Mouse (Mus musculus) ES-E14 (cell line): ENCODE measurements around the gene Phb. TPM values are rescaled to one million over a fixed set of nuclear protein-coding genes. Genes with fewer than 3 reads are reported as not detected.

Experiments
- DNase-seq: peaks from one replicate; pipeline ENCODE4 v3.0.0-alpha.2; 2013; ENCODE audit warnings: low read depth, low spot score
- H3K27ac ChIP-seq: 2 replicates; pipeline ENCODE4 v1.5.1; 2012; ENCODE audit warnings: low read depth, mild to moderate bottlenecking, low read length, moderate library complexity, mixed read lengths; ENCODE audit not compliant: poor library complexity, insufficient read depth, severe bottlenecking
- H3K36me3 ChIP-seq: 2 replicates; pipeline ENCODE4 v1.6.1; 2012; ENCODE audit warnings: mild to moderate bottlenecking, low read length, moderate library complexity, mixed read lengths; ENCODE audit not compliant: control insufficient read depth, poor library complexity, insufficient read depth, severe bottlenecking
- H3K4me1 ChIP-seq, 2 experiments: fragments of 150-350 bp in 1 of 2; sonication (generic) in 1 of 2; 2 replicates each; pipeline ENCODE4 v1.6.1; 2012; ENCODE audit warnings: low read length in 2 of 2, mild to moderate bottlenecking in 1 of 2, mixed read lengths in 1 of 2; ENCODE audit not compliant: control insufficient read depth in 2 of 2, insufficient read depth in 2 of 2, poor library complexity in 1 of 2
- H3K4me3 ChIP-seq, 2 experiments: fragments of 150-350 bp in 1 of 2; sonication (generic) in 1 of 2; 2 replicates each; pipeline ENCODE4 v1.5.1; 2012; ENCODE audit warnings: low read length in 2 of 2, low read depth in 1 of 2, mild to moderate bottlenecking in 1 of 2, mixed read lengths in 1 of 2; ENCODE audit not compliant: insufficient read depth in 1 of 2, poor library complexity in 1 of 2, severe bottlenecking in 1 of 2
- H3K9ac ChIP-seq: 2 replicates; pipeline ENCODE4 v1.6.1; 2012; ENCODE audit warnings: low read depth, mild to moderate bottlenecking, low read length, mixed read lengths; ENCODE audit not compliant: poor library complexity, insufficient read depth, severe bottlenecking
- H3K9me3 ChIP-seq: fragments of 150-350 bp; sonication (generic); 2 replicates; pipeline ENCODE4 v1.6.1; 2012; ENCODE audit warnings: low read depth, mild to moderate bottlenecking, low read length; ENCODE audit not compliant: control insufficient read depth, insufficient read depth
- CHD2 ChIP-seq: IDR thresholded peaks from 2 replicates; pipeline ENCODE4 v1.6.1; 2014; ENCODE audit warnings: mild to moderate bottlenecking, low read depth, low read length, inconsistent platforms
- HCFC1 ChIP-seq: IDR thresholded peaks from 2 replicates; pipeline ENCODE4 v1.6.1; 2012; ENCODE audit warnings: low read length, inconsistent platforms, borderline replicate concordance; ENCODE audit not compliant: insufficient read depth
- MAFK ChIP-seq: IDR thresholded peaks from 2 replicates; pipeline ENCODE4 v1.6.1; 2014; ENCODE audit warnings: mild to moderate bottlenecking, low read depth, low read length, inconsistent platforms; ENCODE audit not compliant: insufficient read depth
- ZC3H11A ChIP-seq: IDR thresholded peaks from 2 replicates; pipeline ENCODE4 v1.6.1; 2012; ENCODE audit warnings: low read depth, mild to moderate bottlenecking, inconsistent platforms, low read length, borderline replicate concordance
- ZNF384 ChIP-seq: IDR thresholded peaks from 2 replicates; pipeline ENCODE4 v1.6.1; 2012; ENCODE audit warnings: low read depth, low read length, inconsistent platforms
- in situ Hi-C, 2 experiments: fragments of 600-800 bp; cut with MboI; formaldehyde crosslinking; loops; one replicate each; pipeline ENCODE4 v1.15.1; 2025; ENCODE audit warnings: low sequenced_read_pairs in 2 of 2, inconsistent platforms in 1 of 2; ENCODE audit not compliant: unreplicated experiment in 2 of 2
- total RNA-seq: library from RNA; depleted of rRNA; stranded (reverse); fragments of 300-350 nt; gene quantifications from 2 replicates; pipeline ENCODE4 v1.2.3, GENCODE M21; 2012

The Phb gene
- total RNA-seq, 1 experiment: 693 TPM

DNA sequence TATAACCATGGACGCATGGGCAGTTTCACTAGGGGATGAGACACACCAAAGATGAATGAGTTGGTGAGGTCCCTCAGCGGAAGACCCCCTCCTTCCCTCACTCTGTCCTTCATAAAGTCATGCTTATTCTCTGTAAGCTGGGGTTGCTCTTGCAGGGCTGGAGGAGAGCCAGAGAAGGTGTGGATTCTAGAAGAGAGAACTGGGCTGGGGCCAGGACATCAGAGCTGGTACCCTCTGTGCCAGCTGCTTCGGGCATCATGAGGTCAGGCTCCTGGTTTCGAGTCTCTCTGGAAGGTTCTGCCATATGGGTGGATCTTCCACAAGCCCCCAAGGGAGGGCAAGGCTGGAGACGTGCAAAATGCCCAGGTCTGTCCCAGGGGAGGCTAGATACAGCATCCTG lies 31.8 kb downstream of the Phb start:
- Histone ChIP-seq H3K4me1 (peaks cover 3 to 8% of the 10 kb centered on the region in 2 experiments; a peak in 2 of 4 replicates), H3K36me3 (no peaks in the 10 kb centered on the region), H3K27ac (no peak overlapping the region), H3K4me3 (no peak overlapping the region), H3K9me3 (no peaks in the 10 kb centered on the region), H3K9ac (no peak overlapping the region)
- TF ChIP-seq CHD2: no peak
- TF ChIP-seq ZNF384: no peak
- no peak for TF ChIP-seq HCFC1
- TF ChIP-seq MAFK: no peak
- no peak for TF ChIP-seq ZC3H11A
- no peak for DNase-seq
- in situ Hi-C loops: no loop called here

DNA sequence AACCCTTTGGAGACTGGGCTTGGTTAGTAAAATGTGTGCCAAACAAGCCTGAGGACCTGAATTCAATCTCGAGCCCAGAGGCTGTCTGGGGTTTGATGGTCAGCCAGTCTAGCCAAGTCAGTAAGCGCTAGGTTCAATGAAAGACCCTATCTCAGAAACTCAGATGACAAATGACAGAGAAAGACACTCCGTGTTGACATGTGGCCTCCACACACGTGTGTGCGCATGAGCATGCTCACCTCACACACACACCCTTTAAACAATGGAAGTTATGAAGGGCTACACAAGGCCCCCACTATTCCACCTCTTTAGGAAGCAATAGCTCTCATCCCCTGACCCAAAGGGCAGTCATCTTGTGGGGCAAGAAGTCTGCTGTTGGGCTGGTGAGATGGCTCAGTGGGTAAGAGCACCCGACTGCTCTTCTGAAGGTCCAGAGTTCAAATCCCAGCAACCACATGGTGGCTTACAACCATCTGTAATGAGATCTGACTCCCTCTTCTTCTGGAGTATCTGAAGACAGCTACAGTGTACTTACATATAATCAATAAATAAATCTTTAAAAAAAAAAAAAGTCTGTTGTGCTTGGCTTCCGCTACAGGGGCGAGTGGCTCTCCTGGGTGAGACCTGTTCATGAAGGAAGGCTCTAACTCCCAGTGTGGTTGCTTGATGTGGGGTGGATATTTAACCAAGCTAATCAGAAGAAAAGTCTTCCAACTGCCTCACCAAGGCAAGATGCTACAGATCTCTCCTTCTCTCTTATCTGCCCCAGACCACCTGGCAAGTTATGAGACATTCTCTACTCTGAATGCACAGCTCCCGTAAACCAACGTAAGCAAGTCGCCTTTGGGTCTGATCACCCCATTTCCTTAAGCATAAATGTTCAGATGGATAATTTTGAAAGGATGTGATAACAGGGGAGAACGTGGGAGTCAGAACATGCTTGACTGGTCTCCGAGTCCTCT lies 34.3 kb downstream of the Phb start:
- Histone ChIP-seq H3K36me3 (no peaks in the 10 kb centered on the region), H3K4me3 (no peak overlapping the region), H3K9ac (no peak overlapping the region), H3K27ac (no peak overlapping the region), H3K4me1 (peaks cover 4 to 16% of the 10 kb centered on the region in 2 experiments; a peak in 3 of 4 replicates), H3K9me3 (no peaks in the 10 kb centered on the region)
- TF ChIP-seq HCFC1: no peak
- TF ChIP-seq CHD2: no peak
- TF ChIP-seq MAFK: no peak
- TF ChIP-seq ZC3H11A: no peak
- no peak for TF ChIP-seq ZNF384
- no peak for DNase-seq
- in situ Hi-C loops: no loop called here

DNA sequence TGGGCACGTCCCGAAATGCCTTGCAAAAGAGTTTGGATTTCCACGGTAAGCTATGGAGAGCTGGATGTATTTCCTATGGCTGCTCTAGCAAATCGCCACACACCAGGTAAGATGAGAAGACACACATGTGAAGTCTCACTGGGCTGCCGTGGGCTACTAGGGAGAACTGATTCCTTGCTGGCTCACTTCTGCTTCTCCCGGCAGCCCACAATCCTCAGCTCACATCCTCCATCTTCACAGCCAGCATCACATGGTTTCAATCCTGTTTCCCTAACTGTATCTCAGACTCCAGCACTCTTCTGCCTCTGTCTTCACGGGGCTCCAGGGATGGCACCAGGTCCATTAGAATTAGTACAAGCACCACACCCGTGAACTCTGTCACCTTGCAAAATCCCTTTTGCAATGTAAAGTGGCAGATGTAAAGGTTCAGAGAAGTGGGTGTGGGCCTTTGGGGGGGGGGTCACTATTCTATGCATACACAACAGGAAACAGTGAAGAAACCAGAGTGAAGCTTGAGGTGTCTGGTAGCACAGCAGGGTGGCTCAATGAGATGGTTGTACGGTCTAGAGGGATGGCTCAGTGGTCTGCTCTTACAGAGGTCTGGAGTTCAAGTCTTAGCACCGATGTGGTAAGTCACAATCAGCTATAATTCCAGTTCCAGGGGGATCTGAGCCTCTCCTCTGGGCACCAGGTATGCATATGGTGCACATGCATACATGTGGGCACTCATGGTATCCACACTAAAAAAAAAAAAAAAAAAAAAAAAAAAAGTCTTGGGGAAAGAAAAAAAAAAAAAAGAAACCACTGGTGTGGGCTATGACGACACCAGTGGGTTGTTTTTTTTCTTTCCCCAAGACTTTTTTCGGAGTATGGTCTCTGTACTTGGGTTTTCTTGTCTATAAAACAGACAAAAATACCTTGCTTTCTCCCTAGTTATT lies 37.5 kb downstream of the Phb start:
- no peaks in the 10 kb centered on the region for H3K36me3 ChIP-seq
- peaks cover 10 to 17% of the 10 kb centered on the region in 2 experiments for H3K4me1 ChIP-seq
- no peaks in the 10 kb centered on the region for H3K9me3 ChIP-seq
- in situ Hi-C loops: no loop called here
- peak overlapping the region; percentile 84 for H3K27ac ChIP-seq
- TF ChIP-seq MAFK (no peak), ZNF384 (peak; percentile 92)
- H3K9ac ChIP-seq: no peak overlapping the region
- no peak overlapping the region for H3K4me3 ChIP-seq
- no peak for DNase-seq

DNA sequence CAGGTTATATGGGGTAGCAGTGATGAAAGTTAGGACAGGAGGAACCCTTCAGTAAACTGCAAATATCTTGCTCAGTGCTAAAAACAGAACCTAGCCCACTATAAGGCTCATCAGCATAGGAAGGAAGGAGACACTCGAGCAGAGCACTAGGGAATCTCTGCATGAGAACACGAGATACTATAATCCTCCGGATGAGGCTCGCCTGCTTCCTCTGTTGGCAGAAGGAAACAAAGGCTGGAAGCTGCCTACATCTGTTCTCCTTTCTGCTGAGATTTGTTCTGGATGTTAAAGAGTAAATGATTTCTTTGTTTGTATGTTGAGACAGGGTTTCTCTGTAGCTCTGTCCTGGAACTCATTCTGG lies 38.2 kb downstream of the Phb start:
- TF ChIP-seq MAFK (no peak), CHD2 (no peak), ZC3H11A (no peak), HCFC1 (no peak), ZNF384 (no peak)
- in situ Hi-C loops: no loop called here
- H3K36me3 ChIP-seq: no peaks in the 10 kb centered on the region
- H3K4me1 ChIP-seq: peaks cover 10 to 17% of the 10 kb centered on the region in 2 experiments
- no peak overlapping the region for H3K4me3 ChIP-seq
- no peaks in the 10 kb centered on the region for H3K9me3 ChIP-seq
- DNase-seq: no peak
- H3K9ac ChIP-seq: no peak overlapping the region
- H3K27ac ChIP-seq: peak overlapping the region; percentile 76; the same call in 1 of the 2 replicates
